Mouse (Mus musculus): ENCODE results near the gene Plekha6.

DNA sequence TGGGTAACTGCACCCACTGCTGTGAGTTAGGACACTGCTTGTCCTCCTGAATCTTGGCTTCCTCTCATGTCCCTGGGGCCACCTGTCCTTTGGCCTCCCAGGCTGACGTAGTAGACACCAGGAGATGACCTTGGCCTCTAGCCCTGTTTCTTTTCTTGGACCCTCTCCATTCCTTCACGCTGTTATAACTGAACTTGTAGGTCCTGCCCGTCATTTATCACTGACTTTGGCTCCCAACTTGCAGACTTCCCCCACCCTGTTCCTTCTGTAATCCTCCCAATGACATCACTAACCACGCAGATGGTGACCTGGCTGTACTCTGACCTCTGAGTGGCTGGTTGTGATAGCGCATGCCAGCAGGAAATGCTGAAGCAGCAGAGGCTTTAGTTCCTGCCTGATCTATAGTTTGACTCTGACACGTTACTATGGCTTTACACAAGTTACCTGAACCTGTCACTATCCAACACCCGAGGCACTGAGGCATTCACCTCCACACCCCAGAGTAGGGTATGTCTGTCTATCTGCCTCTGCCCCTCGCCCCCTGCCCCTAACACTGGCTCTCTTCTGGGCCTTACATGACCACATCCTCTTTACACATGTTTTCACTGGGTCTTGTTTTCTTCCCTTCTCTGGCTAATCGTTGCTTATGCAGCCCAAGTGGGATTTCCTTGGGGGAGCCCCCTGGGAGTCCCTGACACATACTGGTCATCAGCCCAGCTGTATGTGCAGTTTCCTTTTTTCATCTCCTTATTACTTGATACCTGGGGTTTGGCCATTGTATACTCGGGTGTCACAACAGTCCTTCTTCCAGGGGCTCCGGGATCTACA lies 183.9 kb downstream of the Plekha6 start:
- TF ChIP-seq CTCF (IDR thresholded peaks at IDR 0.05; ENCODE audit: low read depth) (no peak), EP300 (IDR thresholded peaks at IDR 0.05; ENCODE audit: low read depth) (no peak)
